Comparison of ENCODE assay signal across 9 mouse cellular contexts in genomic region chrX:120290011-120290899, GRCm38 (mm10). TPM values are rescaled to one million over a fixed set of nuclear protein-coding genes. Genes with fewer than 3 reads are reported as not detected.
DNase-seq lines count a peak whose midpoint lies in the region; ATAC-seq and TF ChIP-seq lines count a peak whose summit lies in the region.
"Had no signal": no experiment of that assay in that cellular context is flagged by ENCODE, and none has a peak within 500 bp of the region (broad histone marks: within the 10 kb centered on the region; RNA-seq: fewer than 3 reads in every experiment).

Gene Pcdh11x, plus strand, starts transcription at chrX:120290259.

- peak within 1 kb of the TSS; percentile 54; the same call in 1 of the 2 replicates for H3K9ac ChIP-seq in heart, embryonic 11.5 days (ENCODE audit: low read depth, low read length)
- no peak within 1 kb of the TSS for H3K9ac ChIP-seq in kidney, postnatal 0 days (ENCODE audit: low read depth, low read length)
- no peak within 1 kb of the TSS for H3K9ac ChIP-seq in liver, embryonic 13.5 days

- WGBS in heart, embryonic 11.5 days (ENCODE audit: insufficient replicate concordance): 8% methylated on average over 32 of the region's 40 CpGs
- WGBS in kidney, postnatal 0 days: 20% methylated on average over 34 of the region's 40 CpGs
- WGBS in liver, embryonic 13.5 days (ENCODE audit: insufficient replicate concordance): 9% methylated on average over 33 of the region's 40 CpGs

- no peak for DNase-seq in heart, adult 9 months (ENCODE audit: low spot score in 2 of 2)
- peak; percentile 59 to 63 for DNase-seq in cerebellum, postnatal 14 days
- DNase-seq in frontal cortex, postnatal 25 days (ENCODE audit: low spot score in 2 of 2): peak; percentile 24 to 39
- peak; percentile 51 for DNase-seq in kidney, postnatal 0 days (ENCODE audit: low spot score)
- no peak for DNase-seq in liver, embryonic 13.5 days
- DNase-seq in right cerebral cortex, postnatal 14 days: peak; percentile 58

- H3K36me3 ChIP-seq in heart, embryonic 11.5 days (ENCODE audit: control insufficient read depth, insufficient read depth, low read length): no peaks in the 10 kb centered on the region
- H3K36me3 ChIP-seq in kidney, postnatal 0 days (ENCODE audit: insufficient read depth, low read length): no peaks in the 10 kb centered on the region
- no peaks in the 10 kb centered on the region for H3K36me3 ChIP-seq in liver, embryonic 13.5 days

- H3K4me1 ChIP-seq in heart, embryonic 11.5 days (ENCODE audit: control insufficient read depth, insufficient read depth, low read length): no peaks in the 10 kb centered on the region
- no peaks in the 10 kb centered on the region for H3K4me1 ChIP-seq in kidney, postnatal 0 days (replicated peaks; ENCODE audit: insufficient read depth, low read length)
- H3K4me1 ChIP-seq in liver, embryonic 13.5 days (replicated peaks): no peaks in the 10 kb centered on the region

- H3K27me3 ChIP-seq in heart, embryonic 11.5 days (ENCODE audit: control insufficient read depth, insufficient read depth, low read length): peaks cover 6% of the 10 kb centered on the region; the same call in 1 of the 2 replicates
- peaks cover 6% of the 10 kb centered on the region; the same call in 1 of the 2 replicates for H3K27me3 ChIP-seq in kidney, postnatal 0 days (ENCODE audit: insufficient read depth, low read length)
- peaks cover 29% of the 10 kb centered on the region for H3K27me3 ChIP-seq in liver, embryonic 13.5 days
- H3K27me3 ChIP-seq: CH12.LX had no signal

- H3K9me3 ChIP-seq in heart, embryonic 11.5 days (replicated peaks; ENCODE audit: control insufficient read depth, low read length): no peaks in the 10 kb centered on the region
- H3K9me3 ChIP-seq in kidney, postnatal 0 days (replicated peaks; ENCODE audit: low read length): no peaks in the 10 kb centered on the region
- H3K9me3 ChIP-seq in liver, embryonic 13.5 days (replicated peaks): no peaks in the 10 kb centered on the region

- no peak within 1 kb of the TSS for H3K27ac ChIP-seq in heart, embryonic 11.5 days (ENCODE audit: low read depth, low read length)
- H3K27ac ChIP-seq in kidney, postnatal 0 days: no peak within 1 kb of the TSS
- no peak within 1 kb of the TSS for H3K27ac ChIP-seq in liver, embryonic 13.5 days

- H3K4me2 ChIP-seq in heart, embryonic 11.5 days: peak within 1 kb of the TSS; percentile 73
- H3K4me2 ChIP-seq in kidney, postnatal 0 days (ENCODE audit: low read length): peak within 1 kb of the TSS; percentile 63
- peak within 1 kb of the TSS; percentile 36 for H3K4me2 ChIP-seq in liver, embryonic 13.5 days

- ATAC-seq in heart, embryonic 11.5 days (replicated peaks; ENCODE audit: insufficient number of reproducible peaks, low FRiP score, low TSS enrichment): peak; percentile 79
- ATAC-seq in kidney, postnatal 0 days (replicated peaks; ENCODE audit: low FRiP score, low read depth): peak; percentile 79; the same call in 1 of the 2 replicates
- no peak for ATAC-seq in liver, embryonic 13.5 days (ENCODE audit: low read depth)
- ATAC-seq in granulocyte monocyte progenitor cell, adult 5-6 weeks (replicated peaks; ENCODE audit: poor library complexity, severe bottlenecking): no peak

- TF ChIP-seq CTCF in kidney, postnatal 0 days (IDR thresholded peaks at IDR 0.05; ENCODE audit: low read depth): no peak

- H3K4me3 ChIP-seq in heart, embryonic 11.5 days (ENCODE audit: low read depth, low read length): peak within 1 kb of the TSS; percentile 51
- H3K4me3 ChIP-seq in kidney, postnatal 0 days (replicated peaks; ENCODE audit: low read depth, low read length): peak within 1 kb of the TSS; percentile 32
- peak within 1 kb of the TSS; percentile 12; the same call in 1 of the 2 replicates for H3K4me3 ChIP-seq in liver, embryonic 13.5 days (replicated peaks)

RNA-seq across cellular contexts. Expression of gene Pcdh11x, which starts in this region (rescaled TPM):
- polyA plus RNA-seq in heart, embryonic 11.5 days (2014; fragmentation: Nextera tagmentation; extraction: Ambion mirVana): 3.6 and 5.8 TPM in 2 replicates
- 0.38 and 0.47 TPM in 2 replicates for polyA plus RNA-seq in kidney, postnatal 0 days (2015; fragmentation: Nextera tagmentation; extraction: Ambion mirVana)
- 0.23 TPM in 2 replicates for polyA plus RNA-seq in liver, embryonic 13.5 days (2015; fragmentation: Nextera tagmentation; extraction: Ambion mirVana)
- not detected in 2 replicates for total RNA-seq in granulocyte monocyte progenitor cell, adult 5-6 weeks (2014; fragmentation: Nextera tagmentation)
- not detected in 2 replicates for total RNA-seq in granulocyte monocyte progenitor cell, adult 5-6 weeks (2017)
- total RNA-seq: CH12.LX had no signal

Comparison
In these comparisons a context has a peak if more than half of its experiments do, and no peak if none do; other contexts are left out.
1. Peak in DNase-seq, ATAC-seq, H3K4me3 ChIP-seq and H3K4me2 ChIP-seq in kidney, postnatal 0 days; RNA of the gene not detected or under 1 TPM.
2. DNase-seq: peak in cerebellum, postnatal 14 days (2 of 2), frontal cortex, postnatal 25 days (2 of 2) and right cerebral cortex, postnatal 14 days (single experiment); none in heart, adult 9 months (0 of 2) and liver, embryonic 13.5 days (single experiment).
3. Peak in every context shown above with its lines, with median percentiles within 50 percentile points of each other: H3K4me2 ChIP-seq and H3K4me3 ChIP-seq.